Mouse (Mus musculus): ENCODE results near the gene A630095N17Rik. TPM values are rescaled to one million over a fixed set of nuclear protein-coding genes. Genes with fewer than 3 reads are reported as not detected.
A peak's percentile ranks its signal among the peaks of the same experiment; 100 is the strongest.

Gene A630095N17Rik
- total and polyA plus RNA-seq, 2 experiments from 2014 or later: not detected

GRCm38 (mm10) chr1:75247071-75247930, 15.4 kb upstream of the A630095N17Rik start:
- ATAC-seq (ENCODE audit: insufficient read depth, low read depth) (no peak), DNase-seq (ENCODE audit: low spot score) (no peak)
- Histone ChIP-seq H3K36me3 (replicated peaks; ENCODE audit: control insufficient read depth, insufficient read depth, low read length) (peaks cover 17% of the 10 kb centered on the region), H3K4me3 (ENCODE audit: low read depth, low read length) (no peak overlapping the region), H3K4me1 (ENCODE audit: control insufficient read depth, insufficient read depth) (peaks cover 26% of the 10 kb centered on the region), H3K27me3 (ENCODE audit: control insufficient read depth, insufficient read depth, low read length) (no peaks in the 10 kb centered on the region), H3K27ac (ENCODE audit: low read depth) (peak overlapping the region; percentile 95), H3K9me3 (replicated peaks; ENCODE audit: control insufficient read depth, low read length) (no peaks in the 10 kb centered on the region), H3K9ac (replicated peaks; ENCODE audit: low read depth, low read length) (peak overlapping the region; percentile 2), H3K4me2 (ENCODE audit: low read depth, low read length) (no peak overlapping the region)
- TF ChIP-seq CTCF (IDR thresholded peaks at IDR 0.05; ENCODE audit: low read depth) (no peak), EP300 (IDR thresholded peaks at IDR 0.05; ENCODE audit: low read depth) (no peak)
- WGBS: 84% methylated on average over 16 of the region's 16 CpGs

GRCm38 (mm10) chr1:75244836-75245235, 12.9 kb upstream of the A630095N17Rik start:
- H3K4me2 ChIP-seq (ENCODE audit: low read depth, low read length): no peak overlapping the region
- H3K9ac ChIP-seq (replicated peaks; ENCODE audit: low read depth, low read length): no peak overlapping the region
- TF ChIP-seq CTCF (IDR thresholded peaks at IDR 0.05; ENCODE audit: low read depth): no peak
- no peak for TF ChIP-seq EP300 (IDR thresholded peaks at IDR 0.05; ENCODE audit: low read depth)
- H3K27ac ChIP-seq (ENCODE audit: low read depth): no peak overlapping the region
- DNase-seq (ENCODE audit: low spot score) (peak; percentile 83), ATAC-seq (ENCODE audit: insufficient read depth, low read depth) (peak; percentile 52)
- no peaks in the 10 kb centered on the region for H3K27me3 ChIP-seq (ENCODE audit: control insufficient read depth, insufficient read depth, low read length)
- H3K4me1 ChIP-seq (ENCODE audit: control insufficient read depth, insufficient read depth): peaks cover 22% of the 10 kb centered on the region
- WGBS: 23% methylated on average over 4 of the region's 4 CpGs
- H3K4me3 ChIP-seq (ENCODE audit: low read depth, low read length): no peak overlapping the region
- no peaks in the 10 kb centered on the region for H3K9me3 ChIP-seq (replicated peaks; ENCODE audit: control insufficient read depth, low read length)
- peaks cover 39% of the 10 kb centered on the region for H3K36me3 ChIP-seq (replicated peaks; ENCODE audit: control insufficient read depth, insufficient read depth, low read length)

- TF ChIP-seq EP300 (IDR thresholded peaks at IDR 0.05; ENCODE audit: low read depth) (no peak), CTCF (IDR thresholded peaks at IDR 0.05; ENCODE audit: low read depth) (no peak)
- Histone ChIP-seq H3K4me1 (ENCODE audit: control insufficient read depth, insufficient read depth) (peaks cover 22% of the 10 kb centered on the region), H3K36me3 (replicated peaks; ENCODE audit: control insufficient read depth, insufficient read depth, low read length) (peaks cover 44% of the 10 kb centered on the region), H3K9ac (replicated peaks; ENCODE audit: low read depth, low read length) (no peak overlapping the region), H3K4me3 (ENCODE audit: low read depth, low read length) (no peak overlapping the region), H3K4me2 (ENCODE audit: low read depth, low read length) (no peak overlapping the region), H3K27ac (ENCODE audit: low read depth) (no peak overlapping the region), H3K9me3 (replicated peaks; ENCODE audit: control insufficient read depth, low read length) (no peaks in the 10 kb centered on the region), H3K27me3 (ENCODE audit: control insufficient read depth, insufficient read depth, low read length) (no peaks in the 10 kb centered on the region)
- WGBS: 92% methylated on average over 12 of the region's 12 CpGs
- ATAC-seq (ENCODE audit: insufficient read depth, low read depth) (no peak), DNase-seq (ENCODE audit: low spot score) (no peak)
Observed at GRCm38 (mm10) chr1:75244175-75244826, 12.4 kb upstream of the A630095N17Rik start.

GRCm38 (mm10) chr1:75243411-75243810, 11.5 kb upstream of the A630095N17Rik start:
- 91% methylated on average over 14 of the region's 14 CpGs for WGBS
- no peak overlapping the region for H3K4me2 ChIP-seq (ENCODE audit: low read depth, low read length)
- no peaks in the 10 kb centered on the region for H3K9me3 ChIP-seq (replicated peaks; ENCODE audit: control insufficient read depth, low read length)
- no peak overlapping the region for H3K27ac ChIP-seq (ENCODE audit: low read depth)
- no peak overlapping the region for H3K9ac ChIP-seq (replicated peaks; ENCODE audit: low read depth, low read length)
- H3K4me1 ChIP-seq (ENCODE audit: control insufficient read depth, insufficient read depth): peaks cover 20% of the 10 kb centered on the region
- no peak overlapping the region for H3K4me3 ChIP-seq (ENCODE audit: low read depth, low read length)
- H3K27me3 ChIP-seq (ENCODE audit: control insufficient read depth, insufficient read depth, low read length): no peaks in the 10 kb centered on the region
- peaks cover 46% of the 10 kb centered on the region for H3K36me3 ChIP-seq (replicated peaks; ENCODE audit: control insufficient read depth, insufficient read depth, low read length)
- DNase-seq (ENCODE audit: low spot score): no peak
- TF ChIP-seq CTCF (IDR thresholded peaks at IDR 0.05; ENCODE audit: low read depth): no peak
- no peak for TF ChIP-seq EP300 (IDR thresholded peaks at IDR 0.05; ENCODE audit: low read depth)
- ATAC-seq (ENCODE audit: insufficient read depth, low read depth): no peak

GRCm38 (mm10) chr1:75239591-75239990, 7.7 kb upstream of the A630095N17Rik start:
- peak; percentile 37 for DNase-seq (ENCODE audit: low spot score)

More at GRCm38 (mm10) chr1:75239591-75239990, 7.7 kb upstream of the A630095N17Rik start:
- no peak overlapping the region for H3K9ac ChIP-seq (replicated peaks; ENCODE audit: low read depth, low read length)
- peak overlapping the region; percentile 13 for H3K27ac ChIP-seq (ENCODE audit: low read depth)
- peaks cover 47% of the 10 kb centered on the region for H3K36me3 ChIP-seq (replicated peaks; ENCODE audit: control insufficient read depth, insufficient read depth, low read length)
- TF ChIP-seq EP300 (IDR thresholded peaks at IDR 0.05; ENCODE audit: low read depth) (no peak), CTCF (IDR thresholded peaks at IDR 0.05; ENCODE audit: low read depth) (no peak)
- no peaks in the 10 kb centered on the region; the same call in 1 of the 2 replicates for H3K4me1 ChIP-seq (ENCODE audit: control insufficient read depth, insufficient read depth)
- no peaks in the 10 kb centered on the region for H3K27me3 ChIP-seq (ENCODE audit: control insufficient read depth, insufficient read depth, low read length)
- WGBS: 55% methylated on average over 10 of the region's 10 CpGs
- 0 out of 2 replicates have a peak, but pooled peaks have one; percentile 4 for ATAC-seq (ENCODE audit: insufficient read depth, low read depth)
- H3K4me2 ChIP-seq (ENCODE audit: low read depth, low read length): no peak overlapping the region
- H3K4me3 ChIP-seq (ENCODE audit: low read depth, low read length): no peak overlapping the region
- H3K9me3 ChIP-seq (replicated peaks; ENCODE audit: control insufficient read depth, low read length): no peaks in the 10 kb centered on the region

Data from heart, postnatal 0 days (tissue).